Mouse (Mus musculus): Measurements from ENCODE around the gene Irx1. TPM values are rescaled to one million over a fixed set of nuclear protein-coding genes. Genes with fewer than 3 reads are reported as not detected.

Irx1 gene
- polyA plus RNA-seq, 1 experiment from 2014 or later: 2.4 TPM

GRCm38 (mm10) chr13:71957811-71958351 lies 5.6 kb downstream of the Irx1 start:
- H3K27ac ChIP-seq (replicated peaks; ENCODE audit: low read depth, low read length): no peak overlapping the region
- H3K4me1 ChIP-seq (ENCODE audit: control insufficient read depth, insufficient read depth, low read length): no peaks in the 10 kb centered on the region
- no peak overlapping the region for H3K4me3 ChIP-seq (ENCODE audit: low read depth, low read length)
- no peak overlapping the region for H3K9ac ChIP-seq (replicated peaks; ENCODE audit: low read length)
- H3K36me3 ChIP-seq (replicated peaks; ENCODE audit: control insufficient read depth, insufficient read depth, low read depth, low read length): no peaks in the 10 kb centered on the region
- DNase-seq (ENCODE audit: low spot score) (peak; percentile 21), ATAC-seq (replicated peaks; ENCODE audit: insufficient number of reproducible peaks, low FRiP score, low TSS enrichment, low read depth) (no peak)
- H3K4me2 ChIP-seq (ENCODE audit: low read depth, low read length): no peak overlapping the region; the same call in 1 of the 2 replicates
- H3K9me3 ChIP-seq (replicated peaks; ENCODE audit: control insufficient read depth, low read length): no peaks in the 10 kb centered on the region
- peaks cover 41% of the 10 kb centered on the region for H3K27me3 ChIP-seq (ENCODE audit: control insufficient read depth, insufficient read depth, low read length)
- 4% methylated on average over 21 of the region's 21 CpGs for WGBS

GRCm38 (mm10) chr13:71957147-71957546 lies 6.4 kb downstream of the Irx1 start:
- H3K4me3 ChIP-seq (ENCODE audit: low read depth, low read length): no peak overlapping the region
- peak overlapping the region; percentile 17; the same call in 1 of the 2 replicates for H3K4me2 ChIP-seq (ENCODE audit: low read depth, low read length)
- ATAC-seq (replicated peaks; ENCODE audit: insufficient number of reproducible peaks, low FRiP score, low TSS enrichment, low read depth) (no peak), DNase-seq (ENCODE audit: low spot score) (peak; percentile 27)
- no peaks in the 10 kb centered on the region for H3K4me1 ChIP-seq (ENCODE audit: control insufficient read depth, insufficient read depth, low read length)
- H3K9ac ChIP-seq (replicated peaks; ENCODE audit: low read length): no peak overlapping the region
- WGBS: 10% methylated on average over 18 of the region's 18 CpGs
- H3K27ac ChIP-seq (replicated peaks; ENCODE audit: low read depth, low read length): no peak overlapping the region
- peaks cover 39% of the 10 kb centered on the region for H3K27me3 ChIP-seq (ENCODE audit: control insufficient read depth, insufficient read depth, low read length)
- H3K36me3 ChIP-seq (replicated peaks; ENCODE audit: control insufficient read depth, insufficient read depth, low read depth, low read length): no peaks in the 10 kb centered on the region
- no peaks in the 10 kb centered on the region for H3K9me3 ChIP-seq (replicated peaks; ENCODE audit: control insufficient read depth, low read length)

DNA sequence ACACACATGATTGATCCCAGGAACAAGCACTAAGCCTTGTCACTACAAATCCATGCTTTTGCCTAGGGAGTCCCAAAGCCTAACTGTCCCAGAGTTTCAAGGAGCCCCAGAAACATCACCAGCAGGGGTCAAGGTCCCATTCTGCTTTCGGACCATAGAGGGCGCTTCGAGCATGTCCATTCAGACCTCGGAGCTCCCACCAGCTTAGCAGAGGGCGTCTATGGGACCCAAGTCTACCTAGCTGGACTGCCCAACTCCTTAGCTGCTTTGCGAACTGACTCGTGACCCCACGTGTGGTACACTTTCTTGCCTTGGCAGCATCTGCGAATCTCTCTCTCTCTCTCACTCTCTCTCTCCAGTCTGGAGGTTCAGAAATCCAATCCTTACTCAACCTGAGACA lies 7.0 kb downstream of the Irx1 start:
- no peaks in the 10 kb centered on the region for H3K4me1 ChIP-seq (ENCODE audit: control insufficient read depth, insufficient read depth, low read length)
- ATAC-seq (replicated peaks; ENCODE audit: insufficient number of reproducible peaks, low FRiP score, low TSS enrichment, low read depth) (0 out of 2 replicates have a peak, but pooled peaks have one; percentile 17), DNase-seq (ENCODE audit: low spot score) (peak; percentile 75)
- no peaks in the 10 kb centered on the region for H3K9me3 ChIP-seq (replicated peaks; ENCODE audit: control insufficient read depth, low read length)
- no peak overlapping the region for H3K4me3 ChIP-seq (ENCODE audit: low read depth, low read length)
- no peaks in the 10 kb centered on the region for H3K36me3 ChIP-seq (replicated peaks; ENCODE audit: control insufficient read depth, insufficient read depth, low read depth, low read length)
- H3K27ac ChIP-seq (replicated peaks; ENCODE audit: low read depth, low read length): no peak overlapping the region
- H3K4me2 ChIP-seq (ENCODE audit: low read depth, low read length): no peak overlapping the region
- peaks cover 39% of the 10 kb centered on the region for H3K27me3 ChIP-seq (ENCODE audit: control insufficient read depth, insufficient read depth, low read length)
- H3K9ac ChIP-seq (replicated peaks; ENCODE audit: low read length): no peak overlapping the region
- WGBS: 4% methylated on average over 9 of the region's 9 CpGs

GRCm38 (mm10) chr13:71951966-71952365 lies 11.6 kb downstream of the Irx1 start:
- Histone ChIP-seq H3K36me3 (replicated peaks; ENCODE audit: control insufficient read depth, insufficient read depth, low read depth, low read length) (no peaks in the 10 kb centered on the region), H3K27ac (replicated peaks; ENCODE audit: low read depth, low read length) (no peak overlapping the region), H3K4me1 (ENCODE audit: control insufficient read depth, insufficient read depth, low read length) (no peaks in the 10 kb centered on the region)

DNA sequence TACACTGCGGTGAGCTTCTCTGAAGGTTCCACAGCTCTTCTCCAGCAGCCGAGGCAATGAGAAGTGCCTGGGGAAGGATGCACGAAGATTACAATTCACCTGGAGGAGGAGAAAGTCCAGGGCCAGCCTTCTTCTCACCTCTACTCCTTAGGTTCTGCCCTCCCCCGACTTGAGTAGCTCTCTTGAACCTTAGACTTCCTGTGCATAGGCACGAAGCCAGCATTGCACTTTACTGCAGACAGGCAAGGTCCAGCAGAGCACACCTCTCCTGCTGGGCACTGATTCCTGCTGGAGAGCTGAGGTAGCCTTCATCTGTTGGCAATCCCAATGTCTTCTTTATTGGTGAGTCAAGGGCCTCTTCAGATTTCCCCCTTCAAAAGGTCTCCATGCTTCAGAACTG lies 13.7 kb downstream of the Irx1 start:
- Histone ChIP-seq H3K27ac (replicated peaks; ENCODE audit: low read depth, low read length) (no peak overlapping the region), H3K9ac (replicated peaks; ENCODE audit: low read length) (no peak overlapping the region), H3K4me2 (ENCODE audit: low read depth, low read length) (no peak overlapping the region), H3K36me3 (replicated peaks; ENCODE audit: control insufficient read depth, insufficient read depth, low read depth, low read length) (no peaks in the 10 kb centered on the region), H3K4me3 (ENCODE audit: low read depth, low read length) (no peak overlapping the region), H3K27me3 (ENCODE audit: control insufficient read depth, insufficient read depth, low read length) (peaks cover under 1% of the 10 kb centered on the region; the same call in 1 of the 2 replicates), H3K4me1 (ENCODE audit: control insufficient read depth, insufficient read depth, low read length) (no peaks in the 10 kb centered on the region), H3K9me3 (replicated peaks; ENCODE audit: control insufficient read depth, low read length) (no peaks in the 10 kb centered on the region)
- WGBS: 76% methylated on average over 5 of the region's 5 CpGs
- ATAC-seq (replicated peaks; ENCODE audit: insufficient number of reproducible peaks, low FRiP score, low TSS enrichment, low read depth) (no peak), DNase-seq (ENCODE audit: low spot score) (no peak)

More at GRCm38 (mm10) chr13:71951966-71952365, 11.6 kb downstream of the Irx1 start:
- peaks cover 14% of the 10 kb centered on the region for H3K27me3 ChIP-seq (ENCODE audit: control insufficient read depth, insufficient read depth, low read length)
- no peaks in the 10 kb centered on the region for H3K9me3 ChIP-seq (replicated peaks; ENCODE audit: control insufficient read depth, low read length)
- H3K9ac ChIP-seq (replicated peaks; ENCODE audit: low read length): no peak overlapping the region
- no peak overlapping the region for H3K4me2 ChIP-seq (ENCODE audit: low read depth, low read length)
- ATAC-seq (replicated peaks; ENCODE audit: insufficient number of reproducible peaks, low FRiP score, low TSS enrichment, low read depth): no peak
- H3K4me3 ChIP-seq (ENCODE audit: low read depth, low read length): no peak overlapping the region
- DNase-seq (ENCODE audit: low spot score): no peak
- WGBS: 65% methylated on average over 11 of the region's 11 CpGs

GRCm38 (mm10) chr13:71910361-71910760 lies 53.2 kb downstream of the Irx1 start:
- no peak for ATAC-seq (replicated peaks; ENCODE audit: insufficient number of reproducible peaks, low FRiP score, low TSS enrichment, low read depth)
- 84% methylated on average over 3 of the region's 3 CpGs for WGBS

More at GRCm38 (mm10) chr13:71910361-71910760, 53.2 kb downstream of the Irx1 start:
- Histone ChIP-seq H3K27ac (replicated peaks; ENCODE audit: low read depth, low read length) (no peak overlapping the region), H3K36me3 (replicated peaks; ENCODE audit: control insufficient read depth, insufficient read depth, low read depth, low read length) (no peaks in the 10 kb centered on the region), H3K27me3 (ENCODE audit: control insufficient read depth, insufficient read depth, low read length) (no peaks in the 10 kb centered on the region), H3K9me3 (replicated peaks; ENCODE audit: control insufficient read depth, low read length) (no peaks in the 10 kb centered on the region), H3K4me1 (ENCODE audit: control insufficient read depth, insufficient read depth, low read length) (no peaks in the 10 kb centered on the region), H3K4me2 (ENCODE audit: low read depth, low read length) (no peak overlapping the region), H3K4me3 (ENCODE audit: low read depth, low read length) (no peak overlapping the region), H3K9ac (replicated peaks; ENCODE audit: low read length) (no peak overlapping the region)
- no peak for DNase-seq (ENCODE audit: low spot score)

Data from embryonic facial prominence, embryonic 11.5 days (tissue).